Mouse (Mus musculus) heart, adult 2 months (tissue): ENCODE data around the gene Arhgef26.

ENCODE experiments used
- CTCF ChIP-seq: fragments of 200-600 bp; IDR thresholded peaks from 2 replicates; pipeline ENCODE4 v1.8.1; 2022; ENCODE audit warnings: antibody characterized with exemption, mild to moderate bottlenecking, moderate library complexity
- EP300 ChIP-seq: fragments of 200-500 bp; IDR thresholded peaks from 2 replicates; pipeline ENCODE4 v1.6.1; 2011; ENCODE audit warnings: low read depth, low read length, control low read depth; ENCODE audit not compliant: insufficient read depth
- POLR2A ChIP-seq: fragments of 200-500 bp; IDR thresholded peaks from 2 replicates; pipeline ENCODE4 v1.6.1; 2011; ENCODE audit warnings: mild to moderate bottlenecking, low read depth, low read length, control low read depth; ENCODE audit not compliant: insufficient read depth

- no peak for TF ChIP-seq EP300
- TF ChIP-seq POLR2A: no peak
- no peak for TF ChIP-seq CTCF
Measured at GRCm38 (mm10) chr3:62417458-62417857, 79.3 kb downstream of the Arhgef26 start.
